Mouse (Mus musculus) neural tube, embryonic 12.5 days (tissue): ENCODE measurements around the gene Birc2. TPM values are rescaled to one million over a fixed set of nuclear protein-coding genes. Genes with fewer than 3 reads are reported as not detected.

Experiments
- ATAC-seq: fragments of 200-750 bp; cut with Nextera tagmentation; 2 replicates; pipeline ENCODE4 v1.8.0; 2017; ENCODE audit warnings: low read depth, mild to moderate bottlenecking, moderate TSS enrichment, moderate library complexity; ENCODE audit not compliant: low FRiP score
- H3K27ac ChIP-seq: fragments of 300-500 bp; sonication (generic); 2 replicates; pipeline ENCODE4 v1.5.1; 2016
- H3K27me3 ChIP-seq: fragments of 300-500 bp; sonication (generic); replicated peaks from 2 replicates; pipeline ENCODE4 v1.6.1; 2016; ENCODE audit warnings: mild to moderate bottlenecking
- H3K36me3 ChIP-seq: fragments of 300-500 bp; sonication (generic); 2 replicates; pipeline ENCODE4 v1.6.1; 2016; ENCODE audit warnings: mild to moderate bottlenecking
- H3K4me1 ChIP-seq: fragments of 300-500 bp; sonication (generic); 2 replicates; pipeline ENCODE4 v1.6.1; 2016
- H3K4me2 ChIP-seq: fragments of 300-500 bp; sonication (generic); replicated peaks from 2 replicates; pipeline ENCODE4 v1.6.1; 2016; ENCODE audit warnings: mild to moderate bottlenecking
- H3K4me3 ChIP-seq: fragments of 300-500 bp; sonication (generic); 2 replicates; pipeline ENCODE4 v1.5.1; 2016
- H3K9ac ChIP-seq: fragments of 300-500 bp; sonication (generic); 2 replicates; pipeline ENCODE4 v1.6.1; 2016; ENCODE audit warnings: mild to moderate bottlenecking
- H3K9me3 ChIP-seq: fragments of 300-500 bp; sonication (generic); 2 replicates; pipeline ENCODE4 v1.6.1; 2016; ENCODE audit warnings: mild to moderate bottlenecking
- WGBS: fragments of 180-500 bp; shearing (Covaris S2); methylation state at CpG from one replicate; pipeline ENCODE4 v1.1.7; 2016; 5-methylcytosine and 5-hydroxymethylcytosine counted together
- polyA plus RNA-seq: library from polyadenylated mRNA; unstranded; fragments of >200 nt; fragmentation: Nextera tagmentation; extraction: Ambion mirVana; gene quantifications from 2 replicates; pipeline ENCODE4 v1.2.1, GENCODE M21; 2016

Birc2 gene
- polyA plus RNA-seq, 1 experiment from 2014 or later = 41.9 TPM

DNA sequence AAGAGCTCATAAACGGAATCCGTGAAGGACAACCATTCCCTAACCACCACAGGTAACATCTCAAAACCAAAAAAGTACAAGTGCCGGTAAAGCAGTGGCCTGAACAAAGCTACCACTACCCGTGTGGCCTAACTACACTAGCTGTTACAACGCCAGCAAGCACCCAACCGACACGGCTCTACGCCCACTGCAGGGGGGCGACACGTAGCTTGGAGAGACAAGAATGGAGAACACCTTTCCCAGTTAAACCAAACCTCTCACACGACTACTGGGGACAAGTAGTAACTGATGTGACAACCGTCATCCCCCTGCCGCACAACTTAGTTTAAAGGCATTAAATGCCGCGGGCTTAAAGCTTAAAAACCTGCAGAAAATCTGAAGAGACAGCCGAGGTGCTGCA is 533 bp downstream of the Birc2 start:
- peaks cover 12% of the 10 kb centered on the region for H3K36me3 ChIP-seq

DNA sequence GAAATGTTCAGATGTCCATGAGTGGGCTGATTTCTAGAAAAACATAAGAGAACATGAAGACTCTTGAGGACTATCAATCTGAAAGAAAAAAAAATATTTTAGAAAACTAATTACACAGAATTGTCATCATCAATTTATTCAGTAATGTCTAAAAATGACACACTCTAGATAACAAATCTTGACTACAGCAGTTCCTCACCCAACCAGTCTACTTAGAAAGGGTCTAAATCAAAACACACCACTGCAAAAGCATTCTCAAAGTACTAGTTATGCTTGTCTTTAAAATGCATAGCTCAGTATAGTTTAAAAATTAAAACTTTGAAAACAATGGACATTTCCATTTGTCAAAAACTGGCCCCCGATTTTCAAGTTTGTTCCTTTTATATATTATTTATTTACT is 1.6 kb downstream of the Birc2 start:
- Histone ChIP-seq H3K27ac (no peak overlapping the region), H3K36me3 (peaks cover 12% of the 10 kb centered on the region), H3K27me3 (no peaks in the 10 kb centered on the region), H3K4me1 (peaks cover 10% of the 10 kb centered on the region), H3K4me2 (peak overlapping the region; percentile 69; the same call in 1 of the 2 replicates), H3K4me3 (no peak overlapping the region), H3K9ac (no peak overlapping the region), H3K9me3 (no peaks in the 10 kb centered on the region)
- WGBS = 94% methylated on average over 1 of the region's 1 CpGs
- no peak for ATAC-seq

More for the DNA sequence above, 533 bp downstream of the Birc2 start:
- Histone ChIP-seq H3K4me3 (peak overlapping the region; percentile 62), H3K4me2 (peak overlapping the region; percentile 69), H3K27me3 (no peaks in the 10 kb centered on the region), H3K9me3 (no peaks in the 10 kb centered on the region), H3K27ac (peak overlapping the region; percentile 96), H3K9ac (peak overlapping the region; percentile 76), H3K4me1 (peaks cover 10% of the 10 kb centered on the region)
- under 1% methylated on average over 16 of the region's 16 CpGs for WGBS
- ATAC-seq = peak; percentile 64

DNA sequence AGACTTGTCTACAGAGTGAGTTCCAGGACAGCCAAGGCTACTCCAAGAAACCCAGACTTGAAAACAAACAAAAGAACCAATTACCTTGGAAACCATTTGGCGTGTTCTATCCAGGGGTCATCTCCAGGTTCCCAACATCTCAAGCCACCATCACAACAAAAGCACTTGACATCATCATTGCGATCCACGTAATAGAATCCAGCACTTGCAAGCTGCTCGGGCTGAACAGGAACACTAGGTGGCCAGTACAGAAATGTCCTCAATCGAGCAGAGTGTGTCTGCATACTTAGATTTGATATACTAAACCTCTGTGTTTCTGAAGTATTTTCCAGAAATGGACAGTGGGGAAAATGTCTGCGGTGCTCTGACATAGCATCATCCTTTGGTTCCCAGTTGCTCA is 3.4 kb downstream of the Birc2 start:
- WGBS = 91% methylated on average over 6 of the region's 6 CpGs
- no peak overlapping the region for H3K9ac ChIP-seq
- peaks cover 12% of the 10 kb centered on the region for H3K36me3 ChIP-seq
- ATAC-seq = no peak
- H3K27ac ChIP-seq = no peak overlapping the region
- H3K4me1 ChIP-seq = peaks cover 10% of the 10 kb centered on the region
- peak overlapping the region; percentile 31; the same call in 1 of the 2 replicates for H3K4me2 ChIP-seq
- no peaks in the 10 kb centered on the region for H3K27me3 ChIP-seq
- H3K9me3 ChIP-seq = no peaks in the 10 kb centered on the region
- H3K4me3 ChIP-seq = no peak overlapping the region

DNA sequence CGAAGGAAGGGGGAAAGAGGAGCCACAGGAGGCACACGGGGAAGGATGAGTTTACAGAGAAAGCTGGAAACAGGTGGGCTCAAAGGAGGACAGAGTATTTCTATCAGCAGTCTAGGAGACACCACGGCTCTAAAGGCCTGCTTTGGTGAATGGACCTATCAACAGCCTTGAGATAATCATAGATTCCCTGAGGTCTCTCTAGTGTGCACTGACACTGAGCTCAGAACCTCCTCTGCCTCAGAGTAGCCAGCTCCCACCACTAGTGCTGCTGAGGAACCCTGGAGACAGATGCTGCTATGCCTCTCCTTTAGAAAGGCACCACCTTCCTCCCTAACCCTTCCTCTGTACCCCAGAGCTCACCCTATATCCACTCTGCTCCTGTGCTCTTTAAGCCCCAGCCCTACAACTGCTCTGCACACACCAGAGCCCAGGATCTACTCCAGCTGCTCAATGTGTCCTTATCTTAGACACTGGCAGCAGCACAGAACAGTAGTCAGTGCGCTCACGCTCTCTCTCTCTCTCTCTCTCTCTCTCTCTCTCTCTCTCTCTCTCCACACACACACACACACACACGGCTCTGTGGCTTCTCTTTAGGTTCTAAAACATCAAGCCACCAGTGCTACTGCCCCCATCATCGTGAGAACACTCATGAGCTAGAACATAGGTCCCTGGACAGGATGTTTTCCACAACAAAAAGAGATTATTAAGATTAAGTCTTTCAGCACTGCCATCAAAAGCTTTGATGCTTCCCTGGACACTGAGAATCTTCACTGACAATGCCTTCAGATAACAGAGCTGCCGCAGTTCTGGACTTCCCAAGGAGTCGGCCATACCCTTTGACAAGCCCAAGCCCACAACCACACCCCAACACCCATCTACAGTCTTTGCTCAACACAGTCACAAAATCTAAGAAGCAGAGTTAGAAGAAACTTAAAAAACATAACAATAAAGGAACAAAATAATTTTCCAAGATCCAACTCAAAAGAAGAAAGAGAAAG is 7.0 kb downstream of the Birc2 start:
- ATAC-seq = no peak
- Histone ChIP-seq H3K27ac (no peak overlapping the region), H3K4me1 (peaks cover 10% of the 10 kb centered on the region), H3K4me3 (no peak overlapping the region), H3K36me3 (peaks cover 15% of the 10 kb centered on the region), H3K27me3 (no peaks in the 10 kb centered on the region), H3K9ac (no peak overlapping the region), H3K9me3 (no peaks in the 10 kb centered on the region), H3K4me2 (peak overlapping the region; percentile 30; the same call in 1 of the 2 replicates)
- WGBS = 89% methylated on average over 9 of the region's 9 CpGs

- no peaks in the 10 kb centered on the region for H3K9me3 ChIP-seq
- ATAC-seq = no peak
- no peak overlapping the region for H3K4me3 ChIP-seq
- WGBS = 94% methylated on average over 4 of the region's 4 CpGs
- H3K27ac ChIP-seq = no peak overlapping the region
- H3K4me2 ChIP-seq = no peak overlapping the region
- H3K9ac ChIP-seq = no peak overlapping the region
- no peaks in the 10 kb centered on the region for H3K27me3 ChIP-seq
- peaks cover 11% of the 10 kb centered on the region for H3K36me3 ChIP-seq
- H3K4me1 ChIP-seq = peaks cover 6% of the 10 kb centered on the region
Observed at GRCm38 (mm10) chr9:7828706-7829105, 8.2 kb downstream of the Birc2 start.

- Histone ChIP-seq H3K4me2 (no peak overlapping the region), H3K27me3 (no peaks in the 10 kb centered on the region), H3K9me3 (no peaks in the 10 kb centered on the region), H3K9ac (no peak overlapping the region), H3K36me3 (peaks cover 17% of the 10 kb centered on the region), H3K4me1 (no peaks in the 10 kb centered on the region; the same call in 1 of the 2 replicates), H3K4me3 (no peak overlapping the region), H3K27ac (no peak overlapping the region)
- 90% methylated on average over 5 of the region's 5 CpGs for WGBS
- no peak for ATAC-seq
Observed at GRCm38 (mm10) chr9:7824916-7825315, 11.9 kb downstream of the Birc2 start.

DNA sequence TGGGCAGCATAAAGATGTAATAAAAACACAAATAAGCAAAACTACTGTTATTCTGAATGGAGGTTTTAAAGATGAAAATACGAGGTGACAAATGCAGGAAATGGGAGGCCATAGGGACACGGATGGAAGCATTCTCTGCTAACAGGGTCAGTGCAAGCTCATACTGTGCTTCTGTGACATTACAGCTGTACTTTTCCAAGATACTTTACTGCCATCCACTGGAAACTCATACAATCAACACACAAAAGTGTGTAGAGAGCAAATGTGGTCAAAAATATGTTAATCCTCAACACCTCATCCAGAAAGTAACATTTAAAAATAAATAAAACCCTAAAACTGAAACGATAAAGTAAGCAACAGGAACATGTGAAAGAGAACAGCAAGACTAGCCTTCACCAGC is 14.1 kb downstream of the Birc2 start:
- Histone ChIP-seq H3K27ac (no peak overlapping the region), H3K9ac (no peak overlapping the region), H3K4me2 (no peak overlapping the region), H3K9me3 (no peaks in the 10 kb centered on the region), H3K27me3 (no peaks in the 10 kb centered on the region), H3K4me1 (no peaks in the 10 kb centered on the region), H3K4me3 (no peak overlapping the region), H3K36me3 (peaks cover 32% of the 10 kb centered on the region)
- ATAC-seq = no peak
- WGBS = 87% methylated on average over 3 of the region's 3 CpGs

DNA sequence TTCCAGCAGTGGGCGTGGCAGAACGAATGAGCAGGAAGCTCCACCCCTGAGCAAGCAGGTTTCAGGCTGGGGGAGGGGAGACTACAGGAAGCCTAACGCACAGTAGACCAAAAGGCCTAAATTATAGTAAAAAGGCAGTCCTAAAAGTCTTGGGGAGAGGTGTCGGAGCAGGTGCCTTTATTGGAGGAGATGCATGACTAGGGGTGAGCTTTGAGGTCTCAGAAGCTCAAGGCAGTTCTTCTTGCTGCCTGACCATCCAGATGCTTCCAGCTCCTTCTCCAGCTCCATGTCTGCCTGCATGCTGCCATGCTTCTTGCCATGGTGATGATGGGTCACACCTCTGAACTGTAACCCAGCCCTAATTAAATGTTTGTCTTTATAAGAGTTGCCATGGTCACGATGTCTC is 31.8 kb downstream of the Birc2 start:
- ATAC-seq = no peak
- WGBS = 62% methylated on average over 5 of the region's 5 CpGs
- no peaks in the 10 kb centered on the region for H3K27me3 ChIP-seq

GRCm38 (mm10) chr9:7798555-7798954 is 38.3 kb downstream of the Birc2 start:
- peaks cover 6% of the 10 kb centered on the region for H3K36me3 ChIP-seq
- H3K27me3 ChIP-seq = no peaks in the 10 kb centered on the region
- WGBS = 91% methylated on average over 3 of the region's 3 CpGs
- H3K9me3 ChIP-seq = no peaks in the 10 kb centered on the region
- no peak overlapping the region for H3K4me2 ChIP-seq
- H3K4me1 ChIP-seq = no peaks in the 10 kb centered on the region
- H3K27ac ChIP-seq = no peak overlapping the region
- no peak overlapping the region for H3K4me3 ChIP-seq
- no peak for ATAC-seq
- no peak overlapping the region for H3K9ac ChIP-seq

More for the DNA sequence above, 31.8 kb downstream of the Birc2 start:
- H3K4me2 ChIP-seq = no peak overlapping the region
- H3K4me3 ChIP-seq = no peak overlapping the region
- no peaks in the 10 kb centered on the region for H3K36me3 ChIP-seq
- H3K4me1 ChIP-seq = no peaks in the 10 kb centered on the region
- H3K27ac ChIP-seq = no peak overlapping the region
- H3K9ac ChIP-seq = no peak overlapping the region
- H3K9me3 ChIP-seq = no peaks in the 10 kb centered on the region

DNA sequence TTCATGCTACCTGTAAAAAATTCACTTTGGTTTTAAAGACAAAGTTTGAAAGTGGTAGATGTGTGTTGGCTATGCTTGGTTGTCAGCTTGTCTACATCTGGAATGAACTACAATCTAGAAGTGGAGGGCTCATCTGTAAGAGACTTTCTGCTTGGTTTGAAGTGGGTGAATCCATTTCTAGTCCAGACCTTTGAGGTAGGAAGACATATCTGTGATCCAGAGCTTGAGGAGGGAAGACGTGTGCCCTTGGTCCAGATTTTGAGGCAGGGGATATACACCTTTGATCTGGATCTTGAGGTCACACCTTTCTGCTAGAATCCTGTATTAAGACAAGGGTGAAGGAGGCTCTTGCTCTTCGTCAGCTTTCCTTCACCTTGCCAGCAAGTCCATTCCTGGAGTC is 39.3 kb downstream of the Birc2 start:
- H3K4me3 ChIP-seq = no peak overlapping the region
- H3K27me3 ChIP-seq = no peaks in the 10 kb centered on the region
- no peaks in the 10 kb centered on the region for H3K4me1 ChIP-seq
- H3K4me2 ChIP-seq = no peak overlapping the region
- H3K9me3 ChIP-seq = no peaks in the 10 kb centered on the region
- ATAC-seq = no peak
- H3K36me3 ChIP-seq = peaks cover 8% of the 10 kb centered on the region
- no peak overlapping the region for H3K27ac ChIP-seq
- 88% methylated on average over 2 of the region's 2 CpGs for WGBS
- H3K9ac ChIP-seq = no peak overlapping the region

DNA sequence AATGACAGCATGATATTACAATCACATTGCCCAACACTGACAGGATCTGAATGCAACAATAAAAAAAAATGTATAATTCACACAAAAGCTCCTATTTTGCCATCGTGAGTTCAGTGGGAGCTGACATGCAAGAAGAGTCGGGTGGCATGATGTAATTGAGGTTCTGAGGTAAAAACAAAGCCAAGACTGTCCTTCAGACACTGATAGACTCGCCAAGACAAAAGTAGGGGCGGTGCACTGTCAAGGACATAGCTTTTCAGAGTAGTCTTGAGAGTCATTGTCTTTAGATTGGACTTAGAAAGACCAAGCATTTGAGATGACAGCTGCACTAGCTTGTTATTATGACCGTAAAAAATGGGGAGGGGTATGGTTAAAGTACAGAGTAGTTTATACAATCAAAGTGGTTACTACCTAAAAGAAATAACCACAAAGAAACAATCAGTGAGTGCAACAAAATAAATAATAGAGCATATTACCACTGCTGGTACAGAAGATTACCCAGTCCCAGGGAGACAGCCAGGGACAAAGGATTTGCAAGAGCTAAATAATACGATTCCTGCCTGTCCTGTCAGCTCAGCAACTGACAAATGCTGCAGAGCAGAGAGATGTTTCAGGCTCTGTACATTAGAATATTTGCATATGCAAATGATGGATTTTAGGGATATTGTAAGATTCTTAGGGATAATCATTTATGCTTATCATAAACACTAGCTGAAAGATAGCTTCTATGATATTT is 40.6 kb downstream of the Birc2 start:
- Histone ChIP-seq H3K4me3 (no peak overlapping the region), H3K27ac (no peak overlapping the region), H3K36me3 (peaks cover 12% of the 10 kb centered on the region), H3K9ac (no peak overlapping the region), H3K9me3 (no peaks in the 10 kb centered on the region), H3K4me1 (no peaks in the 10 kb centered on the region), H3K4me2 (no peak overlapping the region), H3K27me3 (no peaks in the 10 kb centered on the region)
- 76% methylated on average over 6 of the region's 6 CpGs for WGBS
- ATAC-seq = no peak

DNA sequence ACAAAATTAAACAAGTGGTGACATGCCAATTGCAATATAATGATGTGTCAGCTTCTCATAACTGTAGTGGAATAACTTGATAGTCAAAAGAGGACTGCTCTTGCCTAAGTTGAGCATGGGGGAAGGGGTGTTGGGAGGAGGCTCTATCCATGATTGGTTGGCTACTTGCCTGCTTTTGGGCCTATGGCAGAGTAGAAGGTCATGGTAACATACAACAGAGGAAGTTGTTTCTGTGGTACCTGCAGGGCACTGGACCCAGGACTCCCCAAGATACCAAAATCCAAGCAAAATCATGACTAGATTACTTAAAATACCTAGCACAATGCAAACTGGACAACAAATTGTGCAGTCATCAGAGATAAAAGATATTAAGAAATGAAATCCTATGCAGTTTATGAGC is 41.3 kb downstream of the Birc2 start:
- no peak for ATAC-seq
- H3K27me3 ChIP-seq = no peaks in the 10 kb centered on the region
- H3K36me3 ChIP-seq = peaks cover 14% of the 10 kb centered on the region

More for the DNA sequence above, 41.3 kb downstream of the Birc2 start:
- Histone ChIP-seq H3K4me3 (no peak overlapping the region), H3K9me3 (no peaks in the 10 kb centered on the region), H3K27ac (no peak overlapping the region), H3K9ac (no peak overlapping the region), H3K4me1 (no peaks in the 10 kb centered on the region), H3K4me2 (no peak overlapping the region)
